Mouse (Mus musculus) testis, adult 2 months (tissue): Measurements from ENCODE around the gene Hace1. TPM values are rescaled to one million over a fixed set of nuclear protein-coding genes. Genes with fewer than 3 reads are reported as not detected.
"Not testable (repeated sequence)": the region's sequence is repeated elsewhere in the genome, so short reads cannot be mapped to it uniquely, and the experiment has no call there.

ENCODE experiments used
- H3K27ac ChIP-seq: fragments of 200-500 bp; 2 replicates; pipeline ENCODE4 v1.5.1; 2012; ENCODE audit warnings: low read depth, low read length; ENCODE audit not compliant: control insufficient read depth, insufficient read depth
- H3K27me3 ChIP-seq: fragments of 200-500 bp; 2 replicates; pipeline ENCODE4 v1.6.1; 2012; ENCODE audit warnings: mild to moderate bottlenecking, low read length, moderate library complexity; ENCODE audit not compliant: control insufficient read depth, insufficient read depth
- H3K36me3 ChIP-seq: fragments of 200-500 bp; 2 replicates; pipeline ENCODE4 v1.6.1; 2012; ENCODE audit warnings: mild to moderate bottlenecking, low read length; ENCODE audit not compliant: control insufficient read depth, insufficient read depth
- H3K4me1 ChIP-seq: fragments of 200-500 bp; 2 replicates; pipeline ENCODE4 v1.6.1; 2012; ENCODE audit warnings: low read length; ENCODE audit not compliant: control insufficient read depth, insufficient read depth
- H3K4me3 ChIP-seq: fragments of 200-500 bp; 2 replicates; pipeline ENCODE4 v1.5.1; 2012; ENCODE audit warnings: low read depth, mild to moderate bottlenecking, low read length, moderate library complexity, mixed read lengths; ENCODE audit not compliant: control insufficient read depth
- CTCF ChIP-seq: fragments of 200-500 bp; IDR thresholded peaks from 2 replicates; pipeline ENCODE4 v1.5.1; 2012; ENCODE audit warnings: low read depth, mild to moderate bottlenecking, inconsistent platforms, low read length, moderate library complexity; ENCODE audit not compliant: control insufficient read depth, insufficient read depth, insufficient replicate concordance
- POLR2A ChIP-seq: fragments of 200-500 bp; IDR thresholded peaks from 2 replicates; pipeline ENCODE4 v1.6.1; 2012; ENCODE audit warnings: low read depth, mild to moderate bottlenecking, inconsistent platforms, low read length, moderate library complexity; ENCODE audit not compliant: control insufficient read depth
- polyA plus RNA-seq: library from polyadenylated mRNA; depleted of rRNA; stranded (reverse); fragments of >200 nt; gene quantifications from 2 replicates; pipeline ENCODE4 v1.2.3, GENCODE M21; 2012; rRNA removed

Hace1 gene
- 9.4 and 12.7 TPM in 2 replicates for polyA plus RNA-seq

GRCm38 (mm10) chr10:45577731-45578297, at the start of gene Hace1:
Gene Hace1 (plus strand): TSS chr10:45577829.
- Histone ChIP-seq H3K4me1 (no peaks in the 10 kb centered on the region; the same call in 1 of the 2 replicates), H3K27me3 (no peaks in the 10 kb centered on the region), H3K27ac (peak within 1 kb of the TSS; percentile 95), H3K4me3 (peak within 1 kb of the TSS; percentile 94), H3K36me3 (no peaks in the 10 kb centered on the region)
- TF ChIP-seq CTCF (no peak), POLR2A (peak; percentile 78)

- not testable (repeated sequence) for H3K4me1 ChIP-seq, H3K36me3 ChIP-seq, H3K4me3 ChIP-seq, H3K27ac ChIP-seq, H3K27me3 ChIP-seq
Measured at GRCm38 (mm10) chr10:45537334-45537733, 40.3 kb upstream of the Hace1 start.

- Histone ChIP-seq H3K4me3 (no peak overlapping the region), H3K27me3 (no peaks in the 10 kb centered on the region), H3K4me1 (no peaks in the 10 kb centered on the region), H3K27ac (no peak overlapping the region), H3K36me3 (no peaks in the 10 kb centered on the region)
- TF ChIP-seq CTCF (no peak), POLR2A (no peak)
Measured at GRCm38 (mm10) chr10:45542726-45543125, 34.9 kb upstream of the Hace1 start.

- TF ChIP-seq POLR2A (no peak), CTCF (no peak)
- Histone ChIP-seq H3K4me3 (no peak overlapping the region), H3K27me3 (no peaks in the 10 kb centered on the region), H3K4me1 (no peaks in the 10 kb centered on the region), H3K27ac (no peak overlapping the region), H3K36me3 (no peaks in the 10 kb centered on the region)
Measured at GRCm38 (mm10) chr10:45546799-45547198, 30.8 kb upstream of the Hace1 start.

- Histone ChIP-seq H3K27ac (peak overlapping the region; percentile 47; the same call in 1 of the 2 replicates), H3K36me3 (no peaks in the 10 kb centered on the region), H3K27me3 (no peaks in the 10 kb centered on the region), H3K4me3 (peak overlapping the region; percentile 94), H3K4me1 (no peaks in the 10 kb centered on the region; the same call in 1 of the 2 replicates)
- TF ChIP-seq POLR2A = no peak
- TF ChIP-seq CTCF = no peak
Measured at GRCm38 (mm10) chr10:45578298-45578821, 731 bp downstream of the Hace1 start.

- H3K36me3 ChIP-seq = no peaks in the 10 kb centered on the region
- H3K4me3 ChIP-seq = no peak overlapping the region
- H3K27me3 ChIP-seq = no peaks in the 10 kb centered on the region
- TF ChIP-seq POLR2A (no peak), CTCF (no peak)
- H3K4me1 ChIP-seq = no peaks in the 10 kb centered on the region
- no peak overlapping the region for H3K27ac ChIP-seq
Measured at GRCm38 (mm10) chr10:45583310-45583709, 5.7 kb downstream of the Hace1 start.

- Histone ChIP-seq H3K36me3 (no peaks in the 10 kb centered on the region), H3K4me3 (no peak overlapping the region), H3K27me3 (no peaks in the 10 kb centered on the region), H3K4me1 (no peaks in the 10 kb centered on the region), H3K27ac (no peak overlapping the region)
- no peak for TF ChIP-seq CTCF
- no peak for TF ChIP-seq POLR2A
Measured at GRCm38 (mm10) chr10:45583829-45584228, 6.2 kb downstream of the Hace1 start.
